Mouse (Mus musculus): ENCODE results near the gene Zfp36l2.

- TF ChIP-seq POLR2A (IDR thresholded peaks at IDR 0.05; ENCODE audit: insufficient read length, low read depth) (no peak), USF1 (IDR thresholded peaks at IDR 0.05; ENCODE audit: low read depth) (no peak), REST (IDR thresholded peaks at IDR 0.05; ENCODE audit: insufficient read depth, insufficient read length) (no peak), TCF12 (IDR thresholded peaks at IDR 0.05; ENCODE audit: insufficient read depth, poor library complexity, severe bottlenecking) (no peak)
These were observed 6.0 kb downstream of the Zfp36l2 start for GRCm38 (mm10) chr17:84181502-84182310.

Data from myocyte (in vitro differentiated cells).